Mouse (Mus musculus) liver, adult 2 months (tissue): ENCODE data around the gene Cttnbp2.

Experiments used
- CTCF ChIP-seq: fragments of 200-500 bp; IDR thresholded peaks from 2 replicates; pipeline ENCODE4 v1.5.1; 2011; ENCODE audit warnings: low read depth, low read length, control low read depth
- POLR2A ChIP-seq: fragments of 200-500 bp; IDR thresholded peaks from 2 replicates; pipeline ENCODE4 v1.6.1; 2011; ENCODE audit warnings: low read length, control low read depth; ENCODE audit not compliant: insufficient read depth; ENCODE audit errors: extremely low read depth

DNA sequence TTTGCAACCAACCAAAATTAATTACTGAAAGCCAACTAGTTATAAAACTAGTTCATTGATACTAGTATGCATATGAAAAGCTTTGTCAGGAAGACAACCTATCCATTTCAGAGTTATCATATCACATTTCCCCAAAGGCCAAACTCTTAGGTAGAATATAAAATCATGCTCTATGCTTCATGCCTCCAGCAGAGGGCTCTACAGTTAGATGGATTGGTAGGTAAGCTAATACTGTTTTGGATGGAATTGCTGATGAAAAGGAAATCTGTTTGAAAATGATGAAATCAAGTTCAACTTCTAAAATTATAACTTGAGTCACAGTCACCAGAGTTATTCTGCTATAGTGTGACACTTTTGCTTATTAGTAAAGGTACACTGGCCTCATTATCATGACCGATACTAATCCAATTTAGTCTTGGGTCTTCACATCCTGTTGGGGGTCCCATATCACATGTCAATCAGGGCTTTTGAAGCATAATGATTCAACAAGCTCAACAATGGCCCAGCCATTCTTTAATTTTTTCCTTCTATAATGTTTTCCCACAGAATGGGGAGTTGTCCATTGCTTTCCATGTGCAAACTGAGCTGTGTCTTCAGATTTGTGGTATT is 113.5 kb downstream of the Cttnbp2 start:
- TF ChIP-seq POLR2A (no peak), CTCF (no peak)
